Mouse (Mus musculus): ENCODE results near the gene Npb. TPM values are rescaled to one million over a fixed set of nuclear protein-coding genes. Genes with fewer than 3 reads are reported as not detected.

Npb gene
- polyA plus RNA-seq, 1 experiment, result 3.8 TPM

GRCm38 (mm10) chr11:120572417-120572751 is 35.9 kb upstream of the Npb start:
- H3K4me1 ChIP-seq (ENCODE audit: control insufficient read depth, insufficient read depth, low read length), result peaks cover 3% of the 10 kb centered on the region; the same call in 1 of the 2 replicates
- H3K4me3 ChIP-seq (replicated peaks; ENCODE audit: control insufficient read depth, low read depth, low read length), result peak overlapping the region; percentile 97
- TF ChIP-seq CTCF (IDR thresholded peaks at IDR 0.05; ENCODE audit: control insufficient read depth, insufficient read depth, low read length), result no peak
- TF ChIP-seq POLR2A (IDR thresholded peaks at IDR 0.05; ENCODE audit: borderline replicate concordance, control insufficient read depth, low read depth, low read length), result no peak
- peak overlapping the region; percentile 93 for H3K27ac ChIP-seq (ENCODE audit: control insufficient read depth, insufficient read depth, low read depth, low read length, poor library complexity)
- WGBS, result 1% methylated on average over 24 of the region's 24 CpGs

GRCm38 (mm10) chr11:120572752-120573584 is 35.3 kb upstream of the Npb start, which contains the start of gene P4hb:
TSS of gene P4hb (minus strand) at chr11:120573253.
- TF ChIP-seq POLR2A (IDR thresholded peaks at IDR 0.05; ENCODE audit: borderline replicate concordance, control insufficient read depth, low read depth, low read length), result peak; percentile 93; the same call in 1 of the 2 replicates
- TF ChIP-seq CTCF (IDR thresholded peaks at IDR 0.05; ENCODE audit: control insufficient read depth, insufficient read depth, low read length), result no peak
- peak within 1 kb of the TSS; percentile 97 for H3K4me3 ChIP-seq (replicated peaks; ENCODE audit: control insufficient read depth, low read depth, low read length)
- peaks cover 3% of the 10 kb centered on the region; the same call in 1 of the 2 replicates for H3K4me1 ChIP-seq (ENCODE audit: control insufficient read depth, insufficient read depth, low read length)
- under 1% methylated on average over 94 of the region's 94 CpGs for WGBS
- peak within 1 kb of the TSS; percentile 93 for H3K27ac ChIP-seq (ENCODE audit: control insufficient read depth, insufficient read depth, low read depth, low read length, poor library complexity)

- TF ChIP-seq POLR2A (IDR thresholded peaks at IDR 0.05; ENCODE audit: borderline replicate concordance, control insufficient read depth, low read depth, low read length) (no peak), CTCF (IDR thresholded peaks at IDR 0.05; ENCODE audit: control insufficient read depth, insufficient read depth, low read length) (no peak)
- H3K27ac ChIP-seq (ENCODE audit: control insufficient read depth, insufficient read depth, low read depth, low read length, poor library complexity), result peak overlapping the region; percentile 93
- under 1% methylated on average over 23 of the region's 23 CpGs for WGBS
- peaks cover 3% of the 10 kb centered on the region; the same call in 1 of the 2 replicates for H3K4me1 ChIP-seq (ENCODE audit: control insufficient read depth, insufficient read depth, low read length)
- peak overlapping the region; percentile 97 for H3K4me3 ChIP-seq (replicated peaks; ENCODE audit: control insufficient read depth, low read depth, low read length)
Measured at GRCm38 (mm10) chr11:120573585-120574277, 34.5 kb upstream of the Npb start.

- Histone ChIP-seq H3K27ac (ENCODE audit: control insufficient read depth, insufficient read depth, low read depth, low read length, poor library complexity) (no peak overlapping the region), H3K4me1 (ENCODE audit: control insufficient read depth, insufficient read depth, low read length) (peaks cover 3% of the 10 kb centered on the region; the same call in 1 of the 2 replicates), H3K4me3 (replicated peaks; ENCODE audit: control insufficient read depth, low read depth, low read length) (peak overlapping the region; percentile 44)
- TF ChIP-seq POLR2A (IDR thresholded peaks at IDR 0.05; ENCODE audit: borderline replicate concordance, control insufficient read depth, low read depth, low read length) (no peak), CTCF (IDR thresholded peaks at IDR 0.05; ENCODE audit: control insufficient read depth, insufficient read depth, low read length) (no peak)
- WGBS, result 47% methylated on average over 5 of the region's 5 CpGs
Measured at GRCm38 (mm10) chr11:120574278-120574600, 34.0 kb upstream of the Npb start.

- Histone ChIP-seq H3K27ac (ENCODE audit: control insufficient read depth, insufficient read depth, low read depth, low read length, poor library complexity) (no peak overlapping the region), H3K4me3 (replicated peaks; ENCODE audit: control insufficient read depth, low read depth, low read length) (no peak overlapping the region), H3K4me1 (ENCODE audit: control insufficient read depth, insufficient read depth, low read length) (peaks cover 6% of the 10 kb centered on the region)
- TF ChIP-seq CTCF (IDR thresholded peaks at IDR 0.05; ENCODE audit: control insufficient read depth, insufficient read depth, low read length), result no peak
- no peak for TF ChIP-seq POLR2A (IDR thresholded peaks at IDR 0.05; ENCODE audit: borderline replicate concordance, control insufficient read depth, low read depth, low read length)
- 79% methylated on average over 2 of the region's 2 CpGs for WGBS
Measured at GRCm38 (mm10) chr11:120575046-120575445, 33.2 kb upstream of the Npb start.

- Histone ChIP-seq H3K4me3 (replicated peaks; ENCODE audit: control insufficient read depth, low read depth, low read length) (no peak overlapping the region), H3K4me1 (ENCODE audit: control insufficient read depth, insufficient read depth, low read length) (peaks cover 6% of the 10 kb centered on the region), H3K27ac (ENCODE audit: control insufficient read depth, insufficient read depth, low read depth, low read length, poor library complexity) (no peak overlapping the region)
- no peak for TF ChIP-seq CTCF (IDR thresholded peaks at IDR 0.05; ENCODE audit: control insufficient read depth, insufficient read depth, low read length)
- no peak for TF ChIP-seq POLR2A (IDR thresholded peaks at IDR 0.05; ENCODE audit: borderline replicate concordance, control insufficient read depth, low read depth, low read length)
Measured at GRCm38 (mm10) chr11:120575940-120576339, 32.3 kb upstream of the Npb start.

- no peak overlapping the region for H3K27ac ChIP-seq (ENCODE audit: control insufficient read depth, insufficient read depth, low read depth, low read length, poor library complexity)
- H3K4me3 ChIP-seq (replicated peaks; ENCODE audit: control insufficient read depth, low read depth, low read length), result no peak overlapping the region
- H3K4me1 ChIP-seq (ENCODE audit: control insufficient read depth, insufficient read depth, low read length), result peaks cover 4% of the 10 kb centered on the region
- 80% methylated on average over 3 of the region's 3 CpGs for WGBS
- TF ChIP-seq CTCF (IDR thresholded peaks at IDR 0.05; ENCODE audit: control insufficient read depth, insufficient read depth, low read length) (no peak), POLR2A (IDR thresholded peaks at IDR 0.05; ENCODE audit: borderline replicate concordance, control insufficient read depth, low read depth, low read length) (no peak)
Measured at GRCm38 (mm10) chr11:120576365-120576981, 31.8 kb upstream of the Npb start.
